Mouse (Mus musculus): ENCODE measurements around the gene Farp1. TPM values are rescaled to one million over a fixed set of nuclear protein-coding genes. Genes with fewer than 3 reads are reported as not detected.
A peak's percentile ranks its signal among the peaks of the same experiment; 100 is the strongest.

The Farp1 gene
- polyA plus RNA-seq, 1 experiment from 2014 or later, result 36.1 TPM

GRCm38 (mm10) chr14:121280601-121281335, 245.8 kb downstream of the Farp1 start:
- Histone ChIP-seq H3K9me3 (no peaks in the 10 kb centered on the region), H3K27ac (no peak overlapping the region), H3K27me3 (ENCODE audit: insufficient read depth, poor library complexity, severe bottlenecking) (no peaks in the 10 kb centered on the region), H3K4me1 (peaks cover 14% of the 10 kb centered on the region), H3K36me3 (peaks cover 94% of the 10 kb centered on the region), H3K4me3 (no peak overlapping the region)
- DNase-seq (ENCODE audit: low spot score), result no peak
- WGBS, result 80% methylated on average over 16 of the region's 16 CpGs

- Histone ChIP-seq H3K36me3 (peaks cover 94% of the 10 kb centered on the region), H3K27me3 (ENCODE audit: insufficient read depth, poor library complexity, severe bottlenecking) (no peaks in the 10 kb centered on the region), H3K4me3 (no peak overlapping the region), H3K27ac (no peak overlapping the region), H3K4me1 (peaks cover 14% of the 10 kb centered on the region), H3K9me3 (no peaks in the 10 kb centered on the region)
- no peak for DNase-seq (ENCODE audit: low spot score)
These were observed 246.3 kb downstream of the Farp1 start for GRCm38 (mm10) chr14:121281336-121281710.

DNA sequence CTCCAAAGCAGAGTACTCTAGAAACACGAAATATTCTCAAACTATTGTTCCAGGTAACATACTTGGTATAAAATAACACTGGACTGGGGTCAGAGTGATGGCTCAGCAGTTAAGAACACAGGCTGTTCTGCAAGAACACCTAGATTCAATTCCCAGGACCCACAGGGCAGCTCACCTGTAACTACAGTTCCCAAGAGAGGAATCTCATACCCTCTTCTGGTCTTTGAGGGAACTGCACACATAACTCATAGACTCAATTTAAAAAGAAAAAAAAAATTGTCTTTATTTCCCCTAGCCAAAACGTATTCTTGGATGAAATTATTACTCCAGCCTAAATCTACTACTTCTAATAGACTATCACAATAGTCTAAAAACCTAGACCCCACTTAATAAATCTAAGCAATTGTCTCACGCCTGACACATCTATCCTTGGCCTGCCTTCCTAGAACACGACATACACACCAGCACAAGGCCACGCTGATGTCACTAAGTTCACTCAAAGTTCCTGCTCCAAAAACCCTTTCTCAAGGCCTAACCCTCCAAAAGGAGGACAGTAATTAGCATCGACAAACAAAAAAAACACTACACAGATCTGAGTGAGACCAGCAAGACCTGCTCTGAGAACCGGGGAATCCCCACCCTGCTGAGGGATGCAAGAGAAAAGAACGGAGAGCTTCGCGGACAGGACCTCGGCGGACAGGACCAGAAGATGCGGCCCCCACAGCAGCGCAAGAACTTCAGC, 250.6 kb downstream of the Farp1 start:
- Histone ChIP-seq H3K36me3 (peaks cover 88% of the 10 kb centered on the region), H3K9me3 (no peaks in the 10 kb centered on the region), H3K27ac (no peak overlapping the region), H3K27me3 (ENCODE audit: insufficient read depth, poor library complexity, severe bottlenecking) (no peaks in the 10 kb centered on the region), H3K4me3 (no peak overlapping the region), H3K4me1 (peaks cover 12% of the 10 kb centered on the region)
- 93% methylated on average over 14 of the region's 14 CpGs for WGBS
- no peak for DNase-seq (ENCODE audit: low spot score)

DNA sequence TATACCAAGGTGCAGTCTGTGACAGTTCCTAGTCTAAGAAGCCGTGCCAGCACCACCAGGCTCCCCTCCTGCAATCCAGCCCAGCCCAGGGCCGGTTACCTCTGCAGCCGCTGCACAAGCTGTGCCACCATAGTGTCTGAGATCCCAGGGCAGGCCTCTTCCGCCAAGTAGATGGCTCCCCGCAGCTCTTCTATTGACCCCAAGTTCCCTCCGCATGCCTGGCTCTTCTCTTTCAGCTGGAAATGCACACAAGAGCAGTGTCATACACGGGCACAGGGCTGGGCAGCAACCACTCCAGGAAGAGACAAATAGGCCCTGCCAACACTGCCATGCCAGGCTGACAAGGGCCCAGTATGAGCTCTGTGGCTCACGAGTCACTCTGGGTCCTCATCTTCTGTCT, 256.9 kb downstream of the Farp1 start:
- WGBS, result 94% methylated on average over 8 of the region's 8 CpGs
- Histone ChIP-seq H3K36me3 (peaks cover 85% of the 10 kb centered on the region), H3K9me3 (no peaks in the 10 kb centered on the region), H3K4me3 (no peak overlapping the region), H3K4me1 (peaks cover 7% of the 10 kb centered on the region; the same call in 1 of the 2 replicates), H3K27me3 (ENCODE audit: insufficient read depth, poor library complexity, severe bottlenecking) (no peaks in the 10 kb centered on the region), H3K27ac (no peak overlapping the region)
- no peak for DNase-seq (ENCODE audit: low spot score)

- Histone ChIP-seq H3K9me3 (no peaks in the 10 kb centered on the region), H3K36me3 (peaks cover 86% of the 10 kb centered on the region), H3K4me3 (no peak overlapping the region), H3K4me1 (peaks cover 7% of the 10 kb centered on the region; the same call in 1 of the 2 replicates), H3K27ac (no peak overlapping the region), H3K27me3 (ENCODE audit: insufficient read depth, poor library complexity, severe bottlenecking) (no peaks in the 10 kb centered on the region)
- WGBS, result 86% methylated on average over 3 of the region's 3 CpGs
- no peak for DNase-seq (ENCODE audit: low spot score)
These were observed 257.4 kb downstream of the Farp1 start for GRCm38 (mm10) chr14:121292391-121292790.

DNA sequence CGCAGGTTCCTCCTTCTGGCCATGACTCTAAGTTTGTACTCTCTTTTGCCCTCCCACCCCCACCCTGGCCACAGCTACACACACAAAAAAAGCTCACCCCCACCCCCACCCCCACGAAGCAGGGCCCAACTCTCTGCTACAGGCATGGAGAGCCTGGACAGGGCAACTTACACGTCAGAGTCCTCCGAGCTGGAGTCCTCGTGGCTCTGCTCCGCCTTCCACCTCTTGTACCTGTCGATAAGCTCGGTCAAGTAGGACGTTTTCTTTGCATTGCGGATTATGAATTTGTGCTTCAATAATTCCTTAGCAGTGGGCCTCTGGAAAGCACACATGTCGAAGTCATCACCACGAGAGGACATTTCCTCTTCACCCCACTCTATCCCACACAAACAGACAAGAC, 259.5 kb downstream of the Farp1 start:
- Histone ChIP-seq H3K27ac (no peak overlapping the region), H3K36me3 (peaks cover 81% of the 10 kb centered on the region), H3K4me3 (no peak overlapping the region), H3K4me1 (peaks cover 13% of the 10 kb centered on the region; the same call in 1 of the 2 replicates), H3K9me3 (no peaks in the 10 kb centered on the region), H3K27me3 (ENCODE audit: insufficient read depth, poor library complexity, severe bottlenecking) (no peaks in the 10 kb centered on the region)
- DNase-seq (ENCODE audit: low spot score), result no peak
- 76% methylated on average over 12 of the region's 12 CpGs for WGBS

DNA sequence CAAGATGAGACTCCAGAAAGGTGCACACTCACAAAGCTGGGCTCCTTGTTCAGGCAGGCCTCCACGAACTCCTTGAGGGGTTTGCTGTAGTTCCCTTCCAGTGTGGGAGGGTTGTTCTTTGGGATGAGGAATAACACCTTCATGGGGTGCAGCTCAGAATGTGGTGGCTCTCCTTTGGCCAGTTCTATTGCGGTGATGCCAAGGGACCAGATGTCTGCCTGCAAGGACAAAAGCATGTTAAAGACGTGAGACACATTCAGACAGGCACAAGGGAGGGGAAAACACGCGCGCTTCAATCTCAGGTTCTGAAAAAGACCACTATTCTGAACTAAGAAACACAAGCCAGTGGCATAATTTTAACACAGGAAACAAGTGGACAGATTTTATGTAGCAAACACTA, 262.1 kb downstream of the Farp1 start:
- H3K36me3 ChIP-seq, result peaks cover 81% of the 10 kb centered on the region
- WGBS, result 96% methylated on average over 6 of the region's 6 CpGs
- DNase-seq (ENCODE audit: low spot score), result no peak

DNA sequence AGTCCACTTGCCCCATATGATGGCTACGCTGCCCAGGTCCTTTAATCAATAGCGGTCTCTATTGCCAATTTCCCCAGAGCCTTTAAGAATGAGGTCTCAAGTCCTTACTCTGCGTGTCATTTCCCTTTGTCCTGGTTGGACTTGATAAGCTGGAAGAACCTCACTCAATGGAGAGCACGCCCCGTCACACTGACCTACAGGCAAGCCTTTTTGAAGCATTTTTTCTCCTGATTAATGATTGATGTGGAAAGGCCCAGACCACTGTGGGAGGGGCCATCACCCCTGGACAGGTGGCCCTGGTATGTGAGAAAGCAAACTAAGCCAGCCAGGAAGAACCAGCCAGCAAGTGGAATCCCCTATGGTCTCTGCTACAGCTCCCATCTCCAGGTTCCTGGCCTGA, 263.5 kb downstream of the Farp1 start:
- H3K36me3 ChIP-seq, result peaks cover 70% of the 10 kb centered on the region
- 84% methylated on average over 5 of the region's 5 CpGs for WGBS
- H3K4me1 ChIP-seq, result peaks cover 22% of the 10 kb centered on the region; the same call in 1 of the 2 replicates
- no peak overlapping the region for H3K27ac ChIP-seq
- H3K4me3 ChIP-seq, result no peak overlapping the region
- DNase-seq (ENCODE audit: low spot score), result no peak
- no peaks in the 10 kb centered on the region for H3K27me3 ChIP-seq (ENCODE audit: insufficient read depth, poor library complexity, severe bottlenecking)
- H3K9me3 ChIP-seq, result no peaks in the 10 kb centered on the region

More for the DNA sequence above, 262.1 kb downstream of the Farp1 start:
- no peak overlapping the region for H3K27ac ChIP-seq
- no peaks in the 10 kb centered on the region for H3K27me3 ChIP-seq (ENCODE audit: insufficient read depth, poor library complexity, severe bottlenecking)
- no peaks in the 10 kb centered on the region for H3K9me3 ChIP-seq
- H3K4me3 ChIP-seq, result no peak overlapping the region
- peaks cover 17% of the 10 kb centered on the region; the same call in 1 of the 2 replicates for H3K4me1 ChIP-seq

DNA sequence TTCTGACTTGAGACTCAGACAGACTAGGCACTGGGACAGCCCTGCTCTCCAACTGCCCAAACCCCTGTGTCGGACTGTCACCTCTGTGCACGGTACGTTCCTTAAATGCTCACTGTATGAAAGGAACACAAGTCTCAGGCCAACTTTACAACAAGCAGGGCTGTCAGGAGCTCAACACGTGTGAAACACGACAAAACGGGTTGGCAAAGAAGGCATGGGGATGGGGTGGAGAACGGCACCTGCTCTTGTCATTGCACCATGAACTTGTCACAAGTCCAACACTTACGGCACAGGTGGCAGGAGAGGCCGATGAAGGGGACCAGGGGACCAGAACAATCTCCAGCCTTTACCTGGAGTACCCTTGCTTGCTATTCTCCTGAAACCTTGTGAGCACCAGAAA, 264.1 kb downstream of the Farp1 start:
- Histone ChIP-seq H3K4me1 (peaks cover 26% of the 10 kb centered on the region; the same call in 1 of the 2 replicates), H3K4me3 (no peak overlapping the region), H3K27me3 (ENCODE audit: insufficient read depth, poor library complexity, severe bottlenecking) (no peaks in the 10 kb centered on the region), H3K27ac (no peak overlapping the region), H3K36me3 (peaks cover 65% of the 10 kb centered on the region), H3K9me3 (no peaks in the 10 kb centered on the region)
- WGBS, result 90% methylated on average over 9 of the region's 9 CpGs
- no peak for DNase-seq (ENCODE audit: low spot score)

- 48% methylated on average over 7 of the region's 7 CpGs for WGBS
- DNase-seq (ENCODE audit: low spot score), result no peak
- peaks cover 38% of the 10 kb centered on the region for H3K36me3 ChIP-seq
- peaks cover 41% of the 10 kb centered on the region for H3K4me1 ChIP-seq
- H3K9me3 ChIP-seq, result no peaks in the 10 kb centered on the region
- no peaks in the 10 kb centered on the region for H3K27me3 ChIP-seq (ENCODE audit: insufficient read depth, poor library complexity, severe bottlenecking)
- no peak overlapping the region for H3K4me3 ChIP-seq
- no peak overlapping the region for H3K27ac ChIP-seq
These were observed 269.5 kb downstream of the Farp1 start for GRCm38 (mm10) chr14:121304523-121304922.

DNA sequence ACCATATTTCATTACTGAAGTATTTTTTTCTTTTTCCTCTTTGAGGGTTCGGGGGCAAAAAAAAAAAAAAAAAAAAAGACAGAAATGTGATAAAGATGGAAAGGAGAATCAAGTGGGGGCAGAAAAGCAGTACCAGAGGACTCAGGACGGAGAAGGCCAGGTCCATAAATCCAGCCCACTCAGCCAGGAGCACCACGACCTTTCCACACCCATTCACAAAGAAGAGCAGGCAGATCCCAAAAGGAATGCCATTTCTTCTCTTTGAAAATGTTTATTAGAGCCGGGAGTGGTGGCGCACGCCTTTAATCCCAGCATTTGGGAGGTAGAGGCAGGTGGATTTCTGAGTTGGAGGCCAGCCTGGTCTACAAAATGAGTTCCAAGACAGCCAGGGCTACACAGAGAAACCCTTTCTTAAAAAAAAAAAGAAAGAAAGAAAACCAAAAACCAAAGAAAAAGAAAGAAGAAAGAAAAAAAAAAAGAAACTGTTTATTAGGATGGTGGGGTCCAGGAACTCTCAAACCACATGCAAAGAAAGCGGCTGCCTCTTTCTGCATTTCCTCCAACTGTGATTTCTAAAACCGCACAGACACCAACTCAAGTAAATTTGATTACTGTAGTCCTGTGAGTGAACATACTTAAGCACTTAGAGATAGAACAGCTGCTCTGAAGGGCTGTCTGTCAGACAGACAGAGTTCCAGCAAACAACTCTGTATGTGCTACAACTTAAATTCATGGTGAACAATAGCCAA, 270.5 kb downstream of the Farp1 start:
- peaks cover 50% of the 10 kb centered on the region for H3K4me1 ChIP-seq
- no peak overlapping the region for H3K27ac ChIP-seq
- WGBS, result 74% methylated on average over 8 of the region's 8 CpGs
- H3K36me3 ChIP-seq, result peaks cover 28% of the 10 kb centered on the region
- no peak for DNase-seq (ENCODE audit: low spot score)
- H3K4me3 ChIP-seq, result no peak overlapping the region
- H3K27me3 ChIP-seq (ENCODE audit: insufficient read depth, poor library complexity, severe bottlenecking), result no peaks in the 10 kb centered on the region
- no peaks in the 10 kb centered on the region for H3K9me3 ChIP-seq

DNA sequence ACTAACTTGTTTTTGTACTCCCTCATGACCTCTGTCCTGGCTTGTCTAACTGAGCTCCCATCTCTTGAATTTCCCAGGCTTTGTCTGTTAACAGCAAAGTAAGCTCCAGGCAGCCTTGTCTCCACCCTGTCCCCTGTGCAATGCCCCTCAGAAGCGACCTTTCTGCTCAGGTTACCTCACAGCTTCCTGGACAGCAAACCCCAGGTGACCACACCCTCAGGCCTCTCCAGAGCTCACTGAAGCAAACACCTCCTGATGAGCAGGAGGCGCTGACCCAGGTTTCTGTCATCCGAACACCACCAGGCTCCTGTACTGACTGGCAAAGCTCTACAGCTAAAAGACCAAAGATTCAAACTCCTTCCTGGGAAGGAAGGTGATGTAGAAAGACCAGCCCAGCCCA, 274.9 kb downstream of the Farp1 start:
- Histone ChIP-seq H3K4me3 (no peak overlapping the region), H3K36me3 (peaks cover 9% of the 10 kb centered on the region; the same call in 1 of the 2 replicates), H3K27me3 (ENCODE audit: insufficient read depth, poor library complexity, severe bottlenecking) (no peaks in the 10 kb centered on the region), H3K4me1 (peaks cover 75% of the 10 kb centered on the region), H3K9me3 (no peaks in the 10 kb centered on the region), H3K27ac (peak overlapping the region; percentile 47; the same call in 1 of the 2 replicates)
- DNase-seq (ENCODE audit: low spot score), result no peak
- WGBS, result 73% methylated on average over 3 of the region's 3 CpGs
